Mouse (Mus musculus) lung, postnatal 36 days (tissue): ENCODE measurements at regions not wholly inside any gene's neighbourhood (a gene's known extent, or its start where the extent isn't known, plus 50 kb on each side); places are given as distances from the start of the nearest gene placed in this dataset.

Experiments
- DNase-seq: peaks from one replicate; pipeline ENCODE4 v3.0.0; 2022; ENCODE audit warnings: mixed read lengths

DNA sequence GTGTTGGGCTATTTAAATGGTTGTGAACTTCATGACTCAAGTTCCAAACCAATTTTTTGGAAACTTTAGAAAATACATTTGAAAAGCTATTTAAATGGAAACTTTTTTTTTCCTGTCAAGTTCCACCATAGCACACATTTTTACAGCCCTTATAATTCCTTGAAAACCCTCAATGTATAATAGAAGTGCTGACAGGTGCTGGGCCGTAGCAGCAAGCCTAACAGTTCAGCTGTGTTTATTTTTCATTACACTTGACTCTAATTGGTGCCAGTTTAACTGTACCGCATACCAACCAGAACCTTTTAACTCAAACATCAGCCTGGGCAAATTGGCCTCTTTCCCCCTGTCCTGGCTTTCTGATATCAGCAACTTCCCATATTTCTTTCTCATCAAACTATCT is 286.7 kb downstream of the Fam49a start:
- DNase-seq: no peak

DNA sequence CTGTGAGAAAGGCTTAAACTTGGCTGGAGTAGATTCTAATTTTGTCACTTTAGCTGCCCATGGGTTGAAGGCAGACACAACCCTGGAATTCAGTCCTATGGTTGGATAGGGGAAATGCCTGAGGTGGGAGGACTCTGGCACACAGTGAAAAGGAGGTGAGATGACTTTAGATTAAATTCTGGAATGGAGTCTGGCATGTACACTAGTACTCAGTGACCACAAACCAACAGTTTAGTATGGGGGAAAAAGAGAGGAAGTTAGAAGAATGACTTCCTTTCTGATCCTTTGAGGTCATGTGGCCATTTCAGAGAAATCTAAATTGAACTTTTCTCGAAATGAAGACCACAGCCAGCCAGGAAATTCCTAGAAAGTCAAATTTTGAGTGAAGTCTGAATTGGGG is 285.5 kb downstream of the Fam49a start:
- DNase-seq: no peak

DNA sequence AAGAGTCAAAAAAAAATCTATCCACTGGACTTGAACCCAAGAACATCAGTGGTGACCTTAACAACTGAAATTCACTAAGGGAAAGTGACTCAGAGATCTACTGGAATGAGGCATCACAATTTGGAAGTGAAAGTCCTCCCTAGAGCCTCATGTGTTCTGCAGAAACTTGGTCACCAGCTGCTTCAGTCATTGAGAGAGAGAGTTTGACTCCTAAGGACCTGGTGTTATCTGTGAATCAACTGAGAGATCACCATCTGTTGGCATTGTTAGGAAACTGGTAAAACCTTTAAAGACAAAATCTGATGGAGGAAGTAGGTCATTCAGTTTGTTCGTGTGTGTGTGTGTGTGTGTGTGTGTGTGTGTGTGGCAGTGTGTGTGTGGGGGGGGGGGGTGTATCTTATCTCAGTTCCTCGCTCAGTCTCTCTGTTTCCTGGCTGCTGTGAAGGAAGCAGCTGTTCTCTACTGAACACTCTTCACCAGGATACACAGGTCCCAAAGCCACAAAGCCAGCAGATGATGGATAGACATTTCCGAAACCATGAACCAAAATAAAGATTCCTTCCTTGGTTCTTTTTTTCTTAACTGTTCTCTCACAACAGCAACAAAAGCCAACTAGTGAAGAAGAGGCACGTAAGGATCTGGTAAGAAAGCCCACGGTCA is 284.6 kb downstream of the Fam49a start:
- no peak for DNase-seq

DNA sequence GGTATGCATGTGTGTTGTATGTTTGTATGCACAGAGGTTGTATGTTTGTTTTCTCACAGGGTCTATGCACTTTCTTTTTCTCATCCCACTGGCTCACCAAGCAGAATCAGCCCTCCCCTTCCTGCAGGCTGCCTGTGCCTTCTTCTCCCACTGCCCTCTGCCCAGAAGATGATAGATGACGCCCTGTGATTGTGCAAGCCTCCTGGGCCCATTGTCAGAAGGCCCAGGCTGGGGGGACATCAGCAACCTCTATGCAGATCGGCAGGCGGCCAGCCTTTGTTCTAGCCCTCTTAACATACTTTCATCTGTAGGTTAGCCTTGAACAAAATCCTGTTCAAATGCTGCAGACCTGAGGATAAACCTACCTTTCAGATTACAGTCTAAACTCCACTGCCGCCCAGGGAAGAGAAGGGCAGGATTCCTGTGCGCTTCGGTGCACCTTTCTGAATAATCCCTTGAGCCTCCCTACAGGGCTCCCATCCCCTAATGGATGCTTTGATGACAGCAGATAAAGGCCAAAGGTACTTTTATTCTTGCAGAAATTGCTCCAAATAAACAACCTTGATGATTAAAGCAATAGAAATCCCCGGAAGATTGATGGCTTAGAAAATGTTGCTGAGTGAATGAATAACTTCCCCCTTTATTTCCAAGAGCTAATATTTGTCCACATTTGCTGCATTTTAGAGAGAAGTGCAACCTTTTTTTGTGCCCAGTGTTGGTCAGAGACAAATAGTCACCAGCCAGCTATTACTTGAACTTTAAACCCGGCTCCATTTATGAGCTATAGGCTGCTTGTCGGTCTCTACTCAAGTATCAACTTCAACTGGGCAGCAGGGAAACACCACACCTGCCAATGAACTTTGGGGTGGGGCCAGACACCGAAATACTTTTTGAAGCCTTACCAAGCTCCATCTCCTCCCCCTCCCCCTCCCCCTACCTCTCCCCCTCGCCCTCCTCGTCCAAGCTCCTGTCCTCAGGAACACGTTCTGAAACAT is 279.4 kb downstream of the Fam49a start:
- no peak for DNase-seq

DNA sequence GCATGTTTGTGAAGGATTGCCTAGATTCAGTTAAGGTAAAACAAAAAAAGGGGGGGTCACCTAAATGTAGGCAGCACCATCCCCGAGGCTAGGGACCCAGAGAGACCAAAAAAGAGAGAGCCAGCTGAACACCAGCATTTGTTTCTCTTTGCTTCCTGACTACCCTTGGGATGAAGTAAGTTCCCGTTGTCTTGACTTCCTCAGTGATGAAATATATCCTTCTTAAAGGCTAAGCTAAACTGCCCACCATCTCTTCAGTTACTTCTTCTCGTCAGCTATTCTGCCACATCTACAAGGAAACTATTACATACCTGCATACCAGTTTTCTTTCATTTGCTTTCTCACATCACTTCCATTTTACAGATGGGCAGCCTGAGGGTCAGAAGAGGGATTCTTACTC is 277.4 kb downstream of the Fam49a start:
- no peak for DNase-seq

DNA sequence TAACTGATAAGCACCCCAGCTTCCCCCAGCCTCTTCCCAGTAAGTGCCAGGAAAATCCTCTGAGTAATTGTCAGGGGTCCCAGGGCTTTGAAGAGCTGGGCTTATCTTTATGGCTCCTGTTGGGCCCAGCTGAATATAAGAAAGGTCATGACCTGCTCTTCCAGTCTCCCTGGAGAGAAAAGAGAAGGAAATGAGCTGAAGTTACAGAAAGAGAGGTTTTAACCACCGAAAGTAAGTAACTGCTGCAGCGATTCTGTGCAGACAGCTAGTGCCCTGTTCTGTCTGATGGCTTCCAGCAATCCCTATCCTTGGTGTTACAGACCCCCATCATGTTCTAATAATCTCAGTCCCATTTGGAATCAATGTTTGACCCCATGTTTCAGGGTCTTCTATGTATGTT is 272.8 kb downstream of the Fam49a start:
- DNase-seq: no peak

DNA sequence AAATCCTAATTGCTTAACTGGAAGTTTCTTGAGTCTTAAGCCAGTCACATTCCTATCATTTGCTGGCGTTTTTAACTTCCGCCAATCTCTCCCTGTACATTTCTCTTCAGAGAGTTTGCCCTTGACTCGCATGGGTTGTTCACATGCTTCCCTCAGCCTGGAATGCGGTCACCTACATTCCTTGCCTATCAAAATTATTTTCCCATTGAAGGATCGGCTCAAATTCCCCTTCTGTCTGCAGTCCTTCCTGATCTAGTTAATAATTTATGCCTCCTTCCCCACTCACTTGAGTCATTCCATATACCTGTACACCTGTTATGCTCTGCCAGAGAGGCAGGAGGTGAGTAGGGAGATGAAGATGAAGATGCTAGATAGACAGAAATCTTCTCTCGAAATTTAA is 268.9 kb downstream of the Fam49a start:
- DNase-seq: peak; percentile 21

DNA sequence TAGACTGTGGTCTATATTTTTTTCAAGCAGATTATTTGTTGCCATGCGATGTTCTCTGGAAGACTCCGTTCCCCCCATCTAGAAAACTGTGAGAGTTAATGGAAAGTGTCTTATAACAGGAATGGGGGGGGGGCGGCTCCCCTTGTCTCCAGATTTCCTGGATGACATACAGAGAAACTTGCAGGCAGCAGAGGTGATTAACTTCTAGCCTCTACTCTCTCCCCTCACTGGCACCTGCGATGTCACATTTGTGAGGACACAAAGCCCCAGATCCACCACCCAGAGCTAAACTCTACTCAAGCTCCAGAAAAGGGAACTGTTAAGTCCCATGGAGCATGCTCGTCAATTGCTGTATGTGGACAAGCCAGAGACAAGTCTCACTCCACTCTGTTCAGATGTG is 267.6 kb downstream of the Fam49a start:
- no peak for DNase-seq

DNA sequence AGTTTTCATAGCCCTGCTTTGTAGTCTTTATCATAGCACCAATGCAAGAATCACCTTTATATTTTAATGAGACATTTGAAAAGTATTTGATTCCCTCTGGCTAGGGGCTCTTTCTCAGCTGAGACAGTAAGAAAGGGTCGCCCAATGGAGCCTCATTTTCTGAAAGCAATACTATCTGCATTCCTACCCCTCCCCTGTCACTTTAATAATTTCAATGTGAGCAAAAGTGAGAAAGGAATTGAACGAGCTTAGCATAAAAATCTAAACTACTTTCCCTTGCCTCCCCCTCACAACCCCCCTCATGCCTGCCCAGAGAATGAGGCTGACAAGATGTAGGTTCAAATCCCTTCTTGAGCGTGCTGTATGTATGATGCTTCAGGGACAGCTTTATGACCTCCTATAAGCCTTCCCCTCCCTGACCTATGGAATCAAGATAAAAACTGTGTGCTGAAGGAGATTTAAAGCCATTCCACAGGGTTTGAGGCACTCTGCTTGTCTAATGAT is 266.6 kb downstream of the Fam49a start:
- DNase-seq: no peak

DNA sequence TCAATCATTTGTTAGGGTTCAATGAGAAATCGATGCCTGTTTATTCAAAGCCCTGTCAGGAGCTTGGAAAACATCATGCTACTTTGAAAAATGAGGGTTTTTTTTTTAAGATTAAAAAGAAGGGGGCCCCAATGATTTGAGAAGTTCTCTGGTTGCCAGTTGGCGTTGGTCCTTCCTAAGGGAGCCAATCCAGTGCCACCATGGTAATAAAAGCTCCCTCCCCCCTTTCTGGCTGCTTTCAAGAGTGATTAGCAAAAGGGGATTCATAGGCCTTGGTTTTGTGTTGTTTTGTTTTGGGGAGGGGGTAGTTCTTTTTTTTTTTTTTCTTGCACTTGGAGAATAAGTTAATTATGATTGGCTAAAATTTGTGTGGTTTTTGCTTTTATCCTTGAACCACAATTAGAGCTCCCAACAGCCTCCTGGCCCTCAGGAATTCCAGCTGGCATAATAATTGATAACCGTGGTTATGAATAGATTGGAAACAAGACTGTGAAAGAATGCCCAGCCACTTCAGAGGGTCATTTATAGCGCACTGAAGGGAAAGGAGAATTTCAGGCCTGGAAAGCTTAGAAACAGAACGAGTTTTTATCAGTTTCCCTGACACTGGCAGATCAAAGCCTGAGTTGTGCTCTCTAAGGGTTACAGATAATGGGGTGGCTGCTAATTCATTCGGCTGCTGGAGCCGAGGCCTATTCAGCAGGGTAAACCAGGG is 266.0 kb downstream of the Fam49a start:
- no peak for DNase-seq

DNA sequence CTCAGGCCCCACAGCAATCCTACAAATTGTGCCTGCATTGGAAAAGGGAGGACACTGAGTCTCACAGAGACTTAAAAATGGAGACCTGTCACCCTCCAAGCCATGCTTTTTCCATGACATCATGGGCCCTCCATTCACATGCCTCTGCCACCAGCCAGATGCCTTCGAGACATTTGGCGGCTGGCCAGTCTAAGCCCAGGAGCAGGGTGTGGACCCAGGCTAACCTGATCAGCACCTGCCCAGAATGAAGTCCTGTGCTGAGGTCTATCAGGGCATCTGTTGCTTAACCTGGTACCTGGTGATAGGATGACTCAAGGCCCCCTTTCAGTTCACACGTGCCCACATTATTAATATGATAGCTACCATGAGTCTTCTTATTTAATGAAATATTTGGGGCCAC is 265.4 kb downstream of the Fam49a start:
- DNase-seq: peak; percentile 15

DNA sequence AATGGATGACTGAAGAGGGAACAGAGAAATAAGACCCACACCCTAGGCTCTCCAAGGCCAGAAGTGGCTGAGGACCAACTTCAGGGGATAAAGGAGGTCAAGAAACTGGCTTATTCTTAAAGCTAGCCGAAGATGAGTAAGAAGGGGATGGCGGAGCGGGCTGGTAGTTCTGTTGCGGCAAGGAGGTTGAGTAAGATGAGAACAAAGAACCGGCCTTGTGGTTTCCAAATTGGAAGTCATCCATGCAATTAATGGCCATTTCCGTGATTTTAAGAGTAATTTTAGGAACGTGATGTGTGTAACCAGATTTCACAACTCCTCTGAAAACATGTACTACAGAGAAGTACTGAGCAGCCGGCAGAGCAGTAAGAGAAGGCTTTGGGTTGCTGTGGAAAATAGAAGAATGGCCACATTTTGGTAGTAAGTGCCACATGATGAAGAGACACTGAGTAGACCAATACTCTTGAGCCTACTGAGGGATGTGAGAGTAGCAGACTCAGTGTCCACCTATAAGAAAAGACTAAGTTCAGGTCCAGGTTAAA is 258.4 kb downstream of the Fam49a start:
- DNase-seq: peak; percentile 23

DNA sequence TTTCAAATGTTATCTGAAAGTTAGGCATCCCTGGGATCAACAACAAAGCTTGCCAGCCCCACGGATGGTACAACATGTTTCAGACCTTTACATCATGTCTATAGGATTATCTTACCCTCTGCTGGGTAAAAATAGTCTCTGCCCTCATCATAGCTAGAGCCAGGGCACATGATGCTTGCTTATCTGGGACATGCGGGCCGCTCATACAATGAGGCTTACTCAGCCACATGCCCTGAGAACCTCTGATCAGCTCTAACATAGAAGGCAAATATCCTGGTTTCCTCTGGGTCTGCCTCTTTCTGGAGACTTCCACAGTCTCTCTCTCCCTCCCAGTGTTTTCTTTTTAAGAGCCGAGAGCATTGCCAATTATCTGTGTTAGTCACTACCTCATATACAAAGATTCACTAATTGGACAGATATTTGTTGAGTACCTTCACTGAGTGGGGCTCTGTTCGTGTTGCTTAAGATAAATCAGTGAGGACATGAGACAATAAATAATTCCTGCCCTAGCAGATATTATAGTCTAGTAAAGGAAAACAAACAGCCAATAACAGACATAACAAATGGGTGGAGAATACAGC is 256.6 kb downstream of the Fam49a start:
- DNase-seq: no peak

DNA sequence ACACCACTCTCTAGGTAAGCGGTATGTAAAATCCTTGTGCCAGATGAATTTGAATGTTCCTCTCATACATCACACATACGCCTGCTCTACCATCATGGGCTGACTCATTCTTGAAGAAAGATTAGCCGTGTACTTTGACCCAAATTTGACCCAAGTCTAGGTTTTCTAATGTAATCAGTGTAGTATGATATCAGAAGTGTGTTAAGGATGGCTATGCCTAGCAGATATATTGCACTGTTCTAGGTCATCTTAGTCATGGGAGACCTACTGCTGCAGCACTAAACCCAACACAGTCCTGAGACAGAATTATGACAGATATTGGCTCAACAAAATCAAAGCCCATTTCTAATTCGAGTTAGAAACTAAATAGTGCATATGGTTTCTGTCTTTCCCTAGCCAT is 255.1 kb downstream of the Fam49a start:
- no peak for DNase-seq

DNA sequence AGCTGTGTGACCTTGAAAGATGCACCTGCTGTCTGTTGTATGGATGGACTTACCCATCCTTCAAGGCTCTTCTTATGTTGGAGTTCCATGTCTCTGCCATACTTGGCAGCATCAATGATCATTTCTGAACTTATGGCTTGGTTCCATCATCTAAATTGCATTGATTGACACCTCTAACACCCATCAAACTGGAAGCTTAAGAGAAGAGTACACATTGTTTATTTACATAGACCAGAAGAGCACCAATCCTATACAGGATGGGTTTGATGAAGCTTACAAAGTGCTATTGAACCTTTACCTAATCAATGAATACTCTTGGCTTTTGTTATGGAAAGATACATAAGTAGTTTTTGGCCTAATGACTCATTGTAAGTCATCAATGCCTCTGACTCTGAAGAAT is 248.8 kb downstream of the Fam49a start:
- no peak for DNase-seq

DNA sequence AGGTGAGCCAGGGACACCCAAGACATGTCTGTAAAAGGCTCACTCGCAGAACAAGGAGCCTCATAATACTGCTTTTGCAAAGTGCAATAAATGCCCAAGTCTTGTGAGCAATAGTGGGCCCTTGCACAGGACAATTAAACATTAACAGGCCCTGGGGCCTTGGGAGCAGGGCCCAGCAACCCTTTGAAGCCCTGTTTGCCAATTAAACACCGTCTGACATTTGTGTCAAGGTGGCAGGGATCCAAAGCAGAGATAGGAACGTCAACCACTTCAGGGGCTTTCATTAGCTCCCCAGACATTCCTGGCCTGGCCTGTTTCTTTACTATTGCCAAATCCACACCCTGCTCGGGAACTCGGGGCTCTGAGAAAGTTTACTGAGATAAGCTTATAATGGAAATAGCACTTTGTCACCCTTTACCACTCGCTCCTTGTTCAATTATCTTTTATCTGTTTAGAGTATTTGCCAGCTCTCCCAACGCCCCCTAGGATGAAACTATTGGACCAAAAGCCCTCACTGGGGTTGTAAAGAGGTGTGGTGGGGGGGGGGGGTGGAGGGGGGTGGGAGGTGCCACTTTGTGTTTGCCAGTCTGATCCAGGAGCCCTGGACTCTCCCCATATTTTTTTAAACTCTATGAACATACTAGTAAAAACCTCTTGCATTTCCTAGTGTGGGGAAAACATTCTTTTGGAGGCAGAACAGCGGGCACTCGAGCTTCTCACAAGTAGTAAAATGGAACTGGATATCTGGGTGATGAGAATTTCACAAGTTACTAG is 247.4 kb downstream of the Fam49a start:
- DNase-seq: peak; percentile 84

DNA sequence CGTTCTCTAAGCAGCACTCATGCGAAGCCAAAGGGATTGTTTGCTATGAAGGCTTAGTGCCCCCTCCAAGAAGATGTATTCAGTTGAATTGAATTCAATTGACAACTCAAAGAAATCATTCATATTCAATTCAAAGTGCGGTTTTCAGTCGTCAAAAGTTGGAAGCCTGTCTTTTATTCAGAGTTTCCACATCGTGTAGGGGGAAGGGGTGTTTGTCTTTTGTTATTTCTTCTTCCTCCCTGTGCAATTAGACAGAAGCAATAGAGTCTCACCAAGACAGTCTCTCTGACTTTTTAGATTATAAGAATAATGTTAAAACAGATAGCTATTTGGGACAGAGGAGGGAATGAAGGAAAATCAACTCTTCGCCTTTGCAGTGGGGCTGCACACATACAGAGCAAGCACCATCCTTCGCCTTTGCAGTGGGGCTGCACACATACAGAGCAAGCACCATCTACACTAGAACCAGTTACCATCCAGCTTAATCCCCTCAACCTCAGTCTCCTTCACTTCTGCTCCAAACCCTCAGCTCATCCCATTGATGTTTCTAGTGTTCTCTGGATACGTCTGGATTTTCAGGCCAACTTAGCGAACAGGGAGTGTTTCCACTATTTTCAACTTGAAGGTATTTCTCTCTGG is 246.7 kb downstream of the Fam49a start:
- no peak for DNase-seq

DNA sequence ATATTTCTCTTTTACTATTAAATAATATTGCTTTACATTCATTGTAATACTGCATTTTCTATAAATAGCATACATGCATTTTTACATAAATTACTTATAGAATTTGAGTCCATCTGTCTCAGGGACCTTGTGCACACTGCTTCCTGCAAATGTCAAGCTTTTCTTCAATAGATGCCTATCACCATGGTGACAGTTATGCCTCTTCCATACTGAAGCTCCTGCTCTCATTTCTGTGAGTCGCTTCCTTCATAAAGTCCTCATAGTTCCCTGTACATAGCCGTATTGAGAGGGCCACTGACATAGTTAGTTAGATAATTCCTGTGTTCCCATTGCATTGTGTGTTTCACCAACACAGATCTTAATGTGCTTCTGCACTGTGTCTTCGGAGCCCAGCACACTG is 244.7 kb downstream of the Fam49a start:
- no peak for DNase-seq

DNA sequence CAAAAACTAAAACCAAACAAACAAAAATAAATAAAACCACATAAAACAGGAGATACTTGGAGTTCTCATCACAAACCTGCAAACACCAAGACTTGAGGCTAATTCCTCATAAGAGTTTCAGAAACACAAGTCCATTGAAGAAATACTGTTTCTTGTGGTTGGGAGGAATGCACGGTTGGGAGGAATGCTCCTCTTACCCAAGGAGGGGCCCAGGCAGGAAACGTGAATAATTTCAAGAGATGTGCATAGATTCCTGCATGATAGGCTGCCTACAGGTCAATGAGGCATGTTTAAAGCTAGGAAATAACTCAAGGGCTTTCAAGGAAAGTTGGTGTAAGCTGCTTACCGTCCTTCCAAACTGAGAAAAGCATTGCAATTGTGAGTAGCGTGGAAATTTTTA is 243.7 kb downstream of the Fam49a start:
- no peak for DNase-seq

DNA sequence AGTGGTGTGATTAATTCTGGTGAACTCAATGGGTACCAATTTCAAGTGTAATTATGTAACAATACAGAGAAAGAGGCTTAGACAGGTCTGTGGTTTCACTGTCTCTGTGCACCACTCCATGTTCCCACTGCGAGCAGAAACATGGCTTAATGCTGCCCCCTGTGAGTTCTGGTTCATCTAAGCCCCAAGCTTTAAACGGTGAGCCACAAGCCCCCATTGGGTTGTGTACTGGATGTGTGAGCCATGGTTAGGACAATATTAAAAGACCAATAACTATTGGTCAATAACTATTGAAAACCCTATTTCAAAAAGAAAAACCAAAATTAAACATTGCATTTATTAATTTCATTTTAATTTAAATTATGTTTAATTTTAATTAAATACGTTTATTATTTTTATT is 238.0 kb downstream of the Fam49a start:
- no peak for DNase-seq

DNA sequence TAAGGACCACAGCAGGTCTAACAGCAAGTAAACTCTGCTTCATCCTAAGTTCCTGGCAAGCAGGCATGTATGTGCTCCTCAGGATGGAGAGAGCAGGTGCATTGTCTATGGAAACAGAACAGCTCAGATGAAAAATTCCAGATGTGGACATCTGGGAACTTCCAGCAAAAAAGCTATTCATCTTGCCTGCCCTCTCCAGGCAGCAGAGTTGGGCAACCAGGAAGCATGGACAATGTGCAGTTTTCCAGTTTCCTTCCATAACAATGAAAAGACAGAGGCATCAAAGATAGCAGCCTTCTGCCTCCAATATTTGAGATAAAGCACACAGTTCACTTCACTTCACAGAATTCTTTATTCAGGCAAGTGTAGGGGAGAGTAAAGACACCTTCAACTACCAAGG is 236.7 kb downstream of the Fam49a start:
- no peak for DNase-seq
